Mouse (Mus musculus) hindbrain, embryonic 10.5 days (tissue): ENCODE results near the gene Igtp. TPM values are rescaled to one million over a fixed set of nuclear protein-coding genes. Genes with fewer than 3 reads are reported as not detected.
"Not testable (repeated sequence)": the region's sequence is repeated elsewhere in the genome, so short reads cannot be mapped to it uniquely, and the experiment has no call there.

Experiments
- DNase-seq: peaks from one replicate; pipeline ENCODE4 v3.0.0-alpha.2; 2017; ENCODE audit warnings: low spot score
- H3K27ac ChIP-seq: fragments of 300-500 bp; sonication (generic); 2 replicates; pipeline ENCODE4 v1.5.1; 2016; ENCODE audit warnings: mild to moderate bottlenecking, moderate library complexity
- H3K27me3 ChIP-seq: fragments of 300-500 bp; sonication (generic); 2 replicates; pipeline ENCODE4 v1.6.1; 2016; ENCODE audit warnings: mild to moderate bottlenecking; ENCODE audit not compliant: poor library complexity, insufficient read depth, severe bottlenecking
- H3K36me3 ChIP-seq: fragments of 300-500 bp; sonication (generic); 2 replicates; pipeline ENCODE4 v1.6.1; 2016; ENCODE audit warnings: mild to moderate bottlenecking, moderate library complexity
- H3K4me1 ChIP-seq: fragments of 300-500 bp; sonication (generic); replicated peaks from 2 replicates; pipeline ENCODE4 v1.6.1; 2016; ENCODE audit warnings: mild to moderate bottlenecking
- H3K4me3 ChIP-seq: fragments of 300-500 bp; sonication (generic); 2 replicates; pipeline ENCODE4 v1.5.1; 2016; ENCODE audit warnings: mild to moderate bottlenecking, moderate library complexity
- H3K9me3 ChIP-seq: fragments of 300-500 bp; sonication (generic); 2 replicates; pipeline ENCODE4 v1.6.1; 2016; ENCODE audit warnings: mild to moderate bottlenecking, moderate library complexity
- WGBS: fragments of 180-500 bp; shearing (Covaris S2); methylation state at CpG from one replicate; pipeline ENCODE4 v1.1.7; 2016; 5-methylcytosine and 5-hydroxymethylcytosine counted together
- polyA plus RNA-seq: library from polyadenylated mRNA; unstranded; fragments of >200 nt; fragmentation: Nextera tagmentation; extraction: Ambion mirVana; gene quantifications from 2 replicates; pipeline ENCODE4 v1.2.1, GENCODE M21; 2016

Igtp gene
- polyA plus RNA-seq, 1 experiment from 2014 or later, result 2.5 TPM

DNA sequence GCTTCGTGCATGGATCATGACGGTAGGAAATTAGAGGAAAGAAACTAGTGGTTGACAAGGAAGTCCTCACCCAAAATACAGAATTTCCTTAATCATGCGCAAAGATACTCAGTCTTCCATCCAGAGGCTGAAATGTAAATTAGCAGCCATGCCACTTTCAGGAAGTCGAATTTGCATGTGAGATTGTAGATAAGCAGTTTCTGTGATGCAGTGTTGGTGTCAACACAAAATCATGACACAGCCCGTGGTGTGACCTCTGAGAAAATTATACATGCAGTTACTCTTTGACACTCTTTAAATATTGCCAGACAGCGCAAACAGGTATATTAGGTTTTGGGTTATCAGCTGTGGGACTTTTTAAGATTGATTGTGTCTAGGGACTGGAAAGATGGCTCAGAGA is 9.7 kb upstream of the Igtp start:
- Histone ChIP-seq H3K36me3 (no peaks in the 10 kb centered on the region), H3K4me3 (no peak overlapping the region), H3K9me3 (no peaks in the 10 kb centered on the region), H3K4me1 (peaks cover 8% of the 10 kb centered on the region), H3K27ac (no peak overlapping the region), H3K27me3 (no peaks in the 10 kb centered on the region)
- DNase-seq, result no peak
- WGBS, result 95% methylated on average over 6 of the region's 6 CpGs

DNA sequence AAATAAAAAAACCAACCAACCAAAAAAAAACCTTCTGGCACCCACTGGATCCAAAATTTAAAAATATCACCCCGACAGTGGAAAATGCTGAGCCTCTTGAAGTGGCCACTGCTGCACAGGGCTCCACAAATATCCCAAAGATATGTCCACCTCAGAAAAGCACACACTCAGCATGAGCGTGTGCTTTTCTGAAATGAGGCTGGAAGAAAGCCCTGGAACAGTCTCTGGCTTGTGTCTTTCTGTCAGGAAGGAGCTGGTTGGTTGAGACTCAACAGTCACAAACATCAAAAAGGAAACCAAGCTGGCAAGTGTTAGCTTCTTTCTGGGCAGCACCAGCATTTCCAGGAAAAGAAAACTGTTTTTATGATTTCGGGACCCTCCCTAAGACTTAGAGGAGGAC is 6.0 kb upstream of the Igtp start:
- Histone ChIP-seq H3K9me3 (no peaks in the 10 kb centered on the region), H3K4me3 (no peak overlapping the region), H3K4me1 (peaks cover 8% of the 10 kb centered on the region), H3K27me3 (no peaks in the 10 kb centered on the region), H3K36me3 (no peaks in the 10 kb centered on the region), H3K27ac (no peak overlapping the region)
- WGBS, result 88% methylated on average over 3 of the region's 3 CpGs
- DNase-seq, result no peak

DNA sequence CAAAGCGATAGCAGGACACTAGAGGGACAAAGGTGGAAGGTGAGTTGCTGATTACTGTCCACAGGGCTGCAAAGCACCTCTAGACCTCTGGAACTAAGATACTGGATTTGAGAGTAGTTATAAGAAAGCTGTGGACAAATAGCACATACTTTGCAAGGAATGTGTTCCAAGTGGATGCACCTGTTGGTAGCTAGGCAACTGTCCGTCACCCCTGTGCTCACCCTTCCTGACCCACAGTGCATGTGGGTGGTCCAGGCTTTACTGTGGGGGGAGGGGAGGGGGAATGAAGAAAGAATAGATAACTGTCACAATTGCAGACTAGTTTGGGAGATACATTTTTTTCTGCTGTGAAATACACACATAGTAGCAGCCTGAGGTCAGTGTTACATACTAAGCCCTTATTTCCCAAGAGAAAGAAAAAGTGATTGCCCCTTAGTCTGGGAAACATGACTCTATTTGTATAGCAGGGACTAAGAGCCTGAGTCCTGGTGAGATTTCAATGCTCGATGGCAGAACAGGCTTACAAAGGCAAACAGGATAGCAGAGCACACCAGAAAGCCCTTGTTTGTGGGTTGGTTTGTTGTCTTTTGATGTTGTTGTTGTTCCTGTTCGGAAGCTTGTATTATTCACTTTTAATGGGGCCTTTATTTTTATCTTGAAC is 5.4 kb upstream of the Igtp start:
- Histone ChIP-seq H3K36me3 (no peaks in the 10 kb centered on the region), H3K27me3 (no peaks in the 10 kb centered on the region), H3K4me1 (peaks cover 10% of the 10 kb centered on the region), H3K27ac (no peak overlapping the region), H3K4me3 (no peak overlapping the region), H3K9me3 (no peaks in the 10 kb centered on the region)
- DNase-seq, result no peak
- 43% methylated on average over 4 of the region's 4 CpGs for WGBS

DNA sequence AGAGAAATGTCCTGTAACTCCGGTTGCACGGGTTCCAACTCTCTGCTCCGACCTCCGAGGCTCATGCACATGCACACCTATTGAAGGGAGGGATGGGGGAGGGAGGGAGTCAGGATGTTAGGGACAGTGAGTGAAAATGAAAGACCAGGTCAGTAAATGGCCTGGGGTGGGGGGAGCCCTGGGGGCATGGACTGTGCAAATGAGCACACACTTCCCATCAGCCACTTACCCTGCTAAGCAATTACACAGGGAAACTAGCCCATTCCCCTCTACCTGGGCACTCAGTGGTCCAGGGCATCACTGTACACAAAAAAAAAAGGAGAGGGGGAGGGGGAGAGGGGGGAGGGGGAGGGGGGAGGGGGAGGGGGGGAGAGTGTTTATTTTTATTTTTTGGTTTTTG is 693 bp upstream of the Igtp start:
- WGBS, result 91% methylated on average over 4 of the region's 4 CpGs

DNA sequence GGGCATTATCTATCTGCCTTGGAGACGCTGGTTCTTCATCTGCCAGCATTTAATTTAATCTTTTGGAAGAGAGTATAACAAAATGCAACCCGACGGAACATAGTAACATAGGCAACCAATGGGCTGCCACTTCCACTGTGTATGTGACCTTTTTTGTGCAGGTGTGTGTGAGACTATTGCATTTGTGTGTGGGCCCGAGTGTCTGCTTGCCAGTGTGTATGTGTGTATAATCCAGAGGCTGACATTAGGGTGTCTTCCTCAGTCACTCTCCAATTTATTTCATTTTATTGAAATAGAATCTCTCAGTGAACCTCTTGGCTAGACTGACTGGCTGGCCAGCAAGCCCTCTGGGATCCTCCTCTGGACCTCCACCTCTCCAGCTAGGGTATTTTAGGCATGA is 870 bp downstream of the Igtp start:
- Histone ChIP-seq H3K27ac (no peak overlapping the region), H3K27me3 (no peaks in the 10 kb centered on the region), H3K36me3 (no peaks in the 10 kb centered on the region), H3K4me3 (no peak overlapping the region), H3K4me1 (peaks cover 5% of the 10 kb centered on the region), H3K9me3 (no peaks in the 10 kb centered on the region)
- WGBS, result 93% methylated on average over 4 of the region's 4 CpGs
- no peak for DNase-seq

More for the DNA sequence above, 693 bp upstream of the Igtp start:
- peaks cover 11% of the 10 kb centered on the region for H3K4me1 ChIP-seq
- H3K27me3 ChIP-seq, result no peaks in the 10 kb centered on the region
- H3K4me3 ChIP-seq, result peak overlapping the region; percentile 58
- H3K36me3 ChIP-seq, result no peaks in the 10 kb centered on the region
- H3K27ac ChIP-seq, result no peak overlapping the region
- H3K9me3 ChIP-seq, result no peaks in the 10 kb centered on the region
- no peak for DNase-seq

DNA sequence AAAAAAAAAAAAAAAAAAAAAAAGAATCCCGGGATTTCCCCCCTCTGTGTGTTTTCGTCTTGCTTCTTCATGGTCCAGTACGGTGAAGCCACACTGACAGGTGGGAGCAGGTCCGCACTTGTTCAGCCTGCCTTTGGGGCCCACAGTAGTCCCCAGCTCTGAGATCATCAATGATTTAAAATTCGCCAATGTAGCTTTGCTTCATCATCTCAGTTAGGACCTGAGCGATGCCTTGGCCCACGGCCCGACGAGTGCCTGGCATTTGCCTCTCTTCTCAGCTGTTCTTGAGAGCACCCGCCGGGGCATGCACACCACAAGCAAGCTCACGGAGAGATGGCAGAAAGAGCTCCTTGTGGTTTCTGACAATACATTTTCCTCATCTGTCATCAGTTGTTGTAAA is 1.7 kb downstream of the Igtp start:
- WGBS, result 85% methylated on average over 12 of the region's 12 CpGs

DNA sequence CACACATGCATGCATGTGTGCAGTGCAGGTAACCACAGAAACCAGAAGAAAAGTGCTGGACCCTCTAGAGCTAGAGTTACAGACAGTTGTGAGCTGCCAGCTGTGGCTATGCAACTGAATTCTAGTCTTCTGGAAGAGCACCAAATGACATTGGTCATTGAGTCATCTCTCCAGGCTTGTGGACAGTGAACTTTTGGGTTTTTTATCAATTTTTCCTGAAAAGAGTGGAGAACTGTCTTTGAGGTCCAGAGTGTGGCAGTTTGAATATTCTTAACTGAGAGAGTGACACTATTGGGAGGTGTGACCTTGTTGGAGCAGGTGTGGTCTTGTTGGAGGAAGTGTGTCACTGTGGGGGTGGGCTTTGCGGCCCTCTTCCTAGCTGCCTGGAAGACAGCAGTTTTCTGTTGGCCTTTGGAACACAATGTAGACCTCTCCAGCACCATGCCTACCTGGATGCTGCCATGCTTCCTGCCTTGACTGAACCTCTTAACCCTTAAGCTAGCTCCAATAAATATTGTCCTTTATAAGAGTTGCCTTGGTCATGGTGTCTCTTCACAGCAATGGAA is 11.0 kb downstream of the Igtp start:
- WGBS, result 92% methylated on average over 1 of the region's 1 CpGs
- H3K27ac ChIP-seq, result no peak overlapping the region
- no peaks in the 10 kb centered on the region for H3K36me3 ChIP-seq
- no peak overlapping the region for H3K4me3 ChIP-seq
- no peaks in the 10 kb centered on the region for H3K9me3 ChIP-seq
- DNase-seq, result no peak
- H3K4me1 ChIP-seq, result peaks cover 12% of the 10 kb centered on the region
- no peaks in the 10 kb centered on the region for H3K27me3 ChIP-seq

More for the DNA sequence above, 1.7 kb downstream of the Igtp start:
- Histone ChIP-seq H3K27ac (no peak overlapping the region), H3K4me3 (no peak overlapping the region), H3K9me3 (no peaks in the 10 kb centered on the region), H3K27me3 (no peaks in the 10 kb centered on the region), H3K4me1 (peaks cover 5% of the 10 kb centered on the region), H3K36me3 (no peaks in the 10 kb centered on the region)
- DNase-seq, result no peak

DNA sequence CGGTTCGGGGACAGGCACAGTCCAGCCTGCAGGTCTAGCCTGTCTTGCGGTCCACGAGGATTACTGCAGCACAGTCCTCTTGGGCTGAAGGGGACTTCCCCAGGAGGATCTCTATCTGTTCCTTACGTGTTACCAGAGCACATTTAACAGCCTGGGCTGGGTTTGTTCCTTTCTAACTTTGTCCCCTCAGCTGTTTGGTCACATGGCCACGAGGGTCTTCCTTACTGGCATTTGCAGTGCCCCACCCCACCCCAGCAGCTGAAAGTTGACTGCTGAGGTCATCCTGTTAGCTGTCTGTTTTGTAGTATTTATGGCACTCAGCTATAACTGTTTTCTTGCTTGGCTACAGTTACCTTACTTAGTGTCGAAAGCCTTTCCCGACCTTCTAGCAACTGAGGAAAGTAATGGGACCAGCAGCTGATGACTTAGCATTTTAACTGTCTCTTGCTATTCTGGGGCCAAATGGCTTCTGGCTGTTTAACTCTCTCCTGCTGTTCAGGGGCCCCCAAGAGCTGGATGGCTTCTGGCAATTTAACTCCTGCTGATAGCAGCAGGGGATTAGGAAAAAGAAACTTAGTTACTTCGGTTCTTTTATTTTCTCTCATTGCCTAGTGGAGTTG is 11.8 kb downstream of the Igtp start:
- Histone ChIP-seq H3K27ac (no peak overlapping the region), H3K4me1 (peaks cover 12% of the 10 kb centered on the region), H3K9me3 (no peaks in the 10 kb centered on the region), H3K4me3 (no peak overlapping the region), H3K27me3 (no peaks in the 10 kb centered on the region), H3K36me3 (no peaks in the 10 kb centered on the region)
- no peak for DNase-seq
- WGBS, result 25% methylated on average over 9 of the region's 9 CpGs

DNA sequence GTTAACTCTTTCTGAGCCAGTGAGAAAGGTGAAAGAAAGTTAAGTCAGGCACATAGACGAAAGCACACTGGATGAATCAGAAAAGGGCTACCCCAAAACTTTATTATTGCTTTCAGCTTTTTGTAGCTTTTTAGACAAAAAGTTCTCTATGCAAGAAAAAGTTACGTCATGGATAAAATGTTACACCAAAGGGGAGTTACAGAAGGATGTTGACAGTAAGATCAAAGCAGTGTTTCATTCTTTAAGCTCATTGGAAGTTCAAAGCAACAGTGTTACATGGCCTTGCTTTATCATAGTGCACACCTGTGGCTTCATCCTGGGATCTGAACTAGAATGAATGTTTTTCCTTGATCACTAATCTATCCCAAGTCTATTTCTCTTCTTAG is 12.3 kb downstream of the Igtp start:
- no peaks in the 10 kb centered on the region for H3K9me3 ChIP-seq
- DNase-seq, result no peak
- no peaks in the 10 kb centered on the region for H3K27me3 ChIP-seq
- H3K27ac ChIP-seq, result no peak overlapping the region
- H3K4me1 ChIP-seq, result peaks cover 12% of the 10 kb centered on the region
- 15% methylated on average over 2 of the region's 2 CpGs for WGBS
- no peak overlapping the region for H3K4me3 ChIP-seq
- no peaks in the 10 kb centered on the region for H3K36me3 ChIP-seq

DNA sequence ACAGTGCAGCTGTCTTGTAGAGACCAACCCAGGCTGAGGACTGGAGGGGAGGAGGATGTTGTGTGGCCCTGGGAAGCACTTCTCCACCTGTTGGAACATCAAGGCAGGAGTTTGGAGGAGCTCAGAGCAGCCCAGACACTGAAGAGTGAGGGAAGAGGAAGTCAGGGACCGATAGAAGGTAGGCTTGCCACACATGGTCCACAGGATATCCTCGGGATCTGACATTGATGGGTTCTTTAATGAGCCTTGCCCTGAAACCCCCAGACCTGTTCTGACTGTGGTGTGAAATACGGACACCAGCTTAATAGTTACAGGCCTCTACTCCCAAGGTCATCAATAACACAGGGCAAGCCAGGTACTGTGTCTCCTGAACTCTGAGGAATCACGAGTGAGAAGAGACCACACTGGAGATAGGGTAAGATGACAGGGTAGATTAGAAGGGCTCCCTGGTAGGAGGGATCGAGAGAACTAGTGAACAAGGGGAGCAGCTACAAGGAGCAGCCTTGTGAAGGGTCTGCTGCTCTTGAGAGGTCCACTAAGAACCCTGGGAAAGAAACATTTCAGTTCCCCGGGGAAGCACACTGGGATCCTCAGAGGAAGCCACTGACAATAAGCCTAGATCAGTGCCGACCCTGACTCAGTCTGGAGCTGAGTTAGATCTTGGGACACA is 14.5 kb downstream of the Igtp start:
- H3K27ac ChIP-seq, result no peak overlapping the region
- 84% methylated on average over 7 of the region's 7 CpGs for WGBS
- no peak for DNase-seq
- H3K27me3 ChIP-seq, result no peaks in the 10 kb centered on the region
- peaks cover 12% of the 10 kb centered on the region for H3K4me1 ChIP-seq
- no peak overlapping the region for H3K4me3 ChIP-seq
- no peaks in the 10 kb centered on the region for H3K9me3 ChIP-seq
- H3K36me3 ChIP-seq, result no peaks in the 10 kb centered on the region

DNA sequence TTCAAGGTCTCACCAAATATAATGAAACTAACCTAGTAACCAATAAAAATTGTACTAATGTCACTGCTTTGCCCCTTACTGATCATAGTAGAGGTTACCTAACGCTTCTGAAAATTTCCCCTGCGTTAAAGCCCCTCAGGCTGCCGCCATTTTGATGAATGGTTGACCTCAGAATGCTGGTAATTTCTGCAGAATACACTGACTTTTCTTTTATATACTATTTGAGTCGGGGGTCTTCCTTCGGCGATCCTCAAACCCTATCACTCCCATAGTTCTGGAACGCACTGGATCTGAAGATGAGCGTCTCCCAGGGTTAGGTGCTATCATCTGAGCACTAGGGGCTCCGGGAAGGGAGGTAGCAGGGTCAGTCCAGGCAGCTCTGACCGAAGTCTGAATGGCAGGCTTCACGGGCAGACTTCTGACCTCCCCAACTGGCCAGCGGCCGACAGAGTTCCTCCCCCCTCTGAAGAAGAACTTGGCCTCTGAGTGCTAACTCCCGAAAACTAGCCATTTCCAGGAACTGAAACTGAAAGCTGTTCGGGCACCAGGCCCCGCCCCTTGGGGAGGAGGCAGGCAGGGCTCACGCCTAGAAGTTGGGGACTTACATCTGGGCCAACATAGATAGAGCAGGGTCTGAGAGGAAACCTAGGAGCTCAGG is 15.2 kb downstream of the Igtp start:
- H3K27ac ChIP-seq, result peak overlapping the region; percentile 46; the same call in 1 of the 2 replicates
- 43% methylated on average over 17 of the region's 17 CpGs for WGBS
- peak; percentile 28 for DNase-seq

DNA sequence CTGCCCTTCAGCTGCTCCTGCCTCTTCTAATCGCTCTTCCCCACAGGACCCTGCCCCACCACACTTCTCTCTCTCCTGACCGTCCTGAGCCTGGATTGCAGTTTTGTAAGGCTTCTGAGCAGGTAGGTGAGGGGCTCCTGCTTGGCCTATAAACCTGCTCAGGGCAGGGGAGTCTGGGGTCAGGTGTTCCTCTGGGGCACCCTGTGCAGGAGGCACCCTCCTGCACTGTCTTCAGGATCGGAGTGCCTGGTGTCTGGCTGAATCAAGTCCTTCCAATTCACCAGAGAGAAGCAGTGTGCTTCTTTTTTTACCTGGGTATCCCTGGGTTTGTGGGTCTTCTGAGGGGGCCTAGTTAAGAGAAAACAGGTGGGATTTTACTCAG is 15.7 kb downstream of the Igtp start:
- H3K36me3 ChIP-seq, DNase-seq, H3K4me3 ChIP-seq, H3K27ac ChIP-seq, H3K27me3 ChIP-seq, H3K9me3 ChIP-seq: not testable (repeated sequence)
- 50% methylated on average over 3 of the region's 3 CpGs for WGBS
- peaks cover 12% of the 10 kb centered on the region for H3K4me1 ChIP-seq

More for the DNA sequence above, 15.2 kb downstream of the Igtp start:
- H3K4me3 ChIP-seq, result peak overlapping the region; percentile 43
- peaks cover 12% of the 10 kb centered on the region for H3K4me1 ChIP-seq
- H3K27me3 ChIP-seq, result no peaks in the 10 kb centered on the region
- no peaks in the 10 kb centered on the region for H3K9me3 ChIP-seq
- H3K36me3 ChIP-seq, result no peaks in the 10 kb centered on the region

DNA sequence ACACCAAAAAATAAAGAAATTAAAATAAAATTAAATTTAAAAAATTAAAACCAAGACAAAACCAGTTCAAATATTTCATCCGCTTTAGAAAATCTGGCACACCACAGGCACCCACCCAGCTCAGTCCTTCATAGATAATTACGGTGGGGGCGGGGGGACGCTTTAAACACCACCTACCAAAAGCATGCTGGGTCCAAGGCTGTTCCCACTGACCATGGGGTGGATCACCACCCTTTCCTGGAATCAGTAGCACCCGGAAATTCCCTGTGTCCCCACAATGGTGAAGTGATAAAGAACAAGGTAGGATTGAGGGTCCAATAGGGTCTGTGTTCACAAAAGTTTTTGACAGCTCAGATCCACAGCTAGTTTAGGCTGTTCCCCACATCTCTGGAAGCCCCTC is 16.5 kb downstream of the Igtp start:
- H3K27me3 ChIP-seq, result no peaks in the 10 kb centered on the region
- no peaks in the 10 kb centered on the region for H3K9me3 ChIP-seq
- H3K4me1 ChIP-seq, result peaks cover 11% of the 10 kb centered on the region
- WGBS, result 86% methylated on average over 5 of the region's 5 CpGs
- H3K4me3 ChIP-seq, result no peak overlapping the region
- H3K27ac ChIP-seq, result no peak overlapping the region
- H3K36me3 ChIP-seq, result no peaks in the 10 kb centered on the region
- DNase-seq, result no peak
